8 mouse cellular contexts compared by ENCODE assay signal in the genomic region with DNA sequence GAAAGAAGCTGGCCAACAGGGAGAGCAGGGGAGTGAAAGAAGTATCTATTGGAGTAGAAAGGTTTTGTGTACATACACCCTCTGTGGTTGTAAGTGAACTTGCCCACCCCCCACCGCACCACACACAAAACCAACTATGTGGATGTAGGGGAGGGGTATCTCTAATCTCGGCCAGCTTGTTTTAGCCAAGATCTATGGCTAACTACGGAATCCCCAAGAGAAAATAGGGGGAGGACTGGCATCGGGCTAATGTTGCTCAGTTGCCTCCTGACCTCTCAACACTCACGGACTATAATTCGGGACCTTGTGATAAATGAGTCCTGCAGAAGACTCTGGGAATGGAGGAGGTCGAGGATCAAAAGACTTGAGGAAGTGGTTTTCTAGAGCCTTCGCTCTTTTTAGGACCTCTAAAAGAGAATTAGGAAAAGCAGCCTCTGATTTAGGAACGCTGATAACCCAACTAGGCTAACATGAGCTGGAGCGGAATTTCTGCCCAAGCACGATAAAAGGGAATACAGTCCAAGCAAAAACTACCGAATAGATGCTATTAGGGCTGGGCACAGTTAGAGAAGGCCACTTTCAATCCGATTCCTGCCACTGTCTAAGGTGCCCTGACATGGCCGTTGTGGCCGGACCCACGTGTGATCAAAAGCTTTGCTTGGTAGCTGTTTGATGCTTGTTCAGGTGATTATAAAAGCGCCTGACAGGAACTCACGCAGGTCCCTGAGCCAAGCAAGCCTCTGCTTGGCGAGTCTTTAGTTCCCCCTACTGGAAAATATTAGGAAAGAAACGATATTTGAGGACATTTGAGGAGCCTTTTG. TPM values are rescaled to one million over a fixed set of nuclear protein-coding genes. Genes with fewer than 3 reads are reported as not detected.
DNase-seq lines count a peak whose midpoint lies in the region; ATAC-seq and TF ChIP-seq lines count a peak whose summit lies in the region.

No protein-coding gene starts in this region.

- H3K4me1 ChIP-seq in intestine, embryonic 14.5 days (replicated peaks; ENCODE audit: control insufficient read depth, insufficient read depth, low read length), result peaks cover 4% of the 10 kb centered on the region

- H3K4me2 ChIP-seq in intestine, embryonic 14.5 days (ENCODE audit: low read length), result peak overlapping the region; percentile 94

- no peaks in the 10 kb centered on the region for H3K27me3 ChIP-seq in intestine, embryonic 14.5 days (replicated peaks; ENCODE audit: control insufficient read depth, insufficient read depth, low read length)

- H3K4me3 ChIP-seq in intestine, embryonic 14.5 days (ENCODE audit: low read depth, low read length), result peak overlapping the region; percentile 72
- H3K4me3 ChIP-seq in left cerebral cortex, adult 2 months, result peak overlapping the region; percentile 50

- H3K27ac ChIP-seq in intestine, embryonic 14.5 days (ENCODE audit: low read depth), result no peak overlapping the region
- H3K27ac ChIP-seq in left cerebral cortex, adult 2 months, result peak overlapping the region; percentile 80

- H3K9ac ChIP-seq in intestine, embryonic 14.5 days (ENCODE audit: low read length), result no peak overlapping the region

- WGBS in intestine, embryonic 14.5 days, result under 1% methylated on average over 20 of the region's 20 CpGs

- peak; percentile 6 for DNase-seq in NIH3T3 (ENCODE audit: low read depth)
- peak; percentile 69 to 79 for DNase-seq in cerebellum, postnatal 25 days
- DNase-seq in frontal cortex, postnatal 25 days (ENCODE audit: low spot score in 2 of 2), result peak; percentile 27 to 41
- DNase-seq in intestine, embryonic 14.5 days (ENCODE audit: low spot score), result peak; percentile 86
- peak; percentile 55 to 62 for DNase-seq in left cerebral cortex, adult 2 months (ENCODE audit: extremely low spot score in 1 of 2, low spot score in 2 of 2)
- DNase-seq in mesoderm, embryonic 11.5 days (ENCODE audit: low read depth, low spot score), result peak; percentile 74
- peak; percentile 40 to 44 for DNase-seq in right cerebral cortex, postnatal 36 days (ENCODE audit: low spot score in 2 of 2)

- ATAC-seq in intestine, embryonic 14.5 days (replicated peaks; ENCODE audit: low FRiP score, low TSS enrichment, low read depth), result peak; percentile 28; the same call in 1 of the 2 replicates
- ATAC-seq in activated CD4-positive, CD25-positive, alpha-beta regulatory T cell, adult 4 months, result no peak

- peak; percentile 72 for TF ChIP-seq CTCF in left cerebral cortex, adult 2 months (IDR thresholded peaks at IDR 0.05)

- H3K36me3 ChIP-seq in intestine, embryonic 14.5 days (ENCODE audit: control insufficient read depth, insufficient read depth, low read length), result no peaks in the 10 kb centered on the region

- intact Hi-C loops in left cerebral cortex, adult 2 months (cut with DNase I), result loop anchor here (1.0 to 10.0 kb wide), 6 partner anchors 180 to 1417 kb away; no protein-coding TSS in a partner anchor

- H3K9me3 ChIP-seq in intestine, embryonic 14.5 days (ENCODE audit: control insufficient read depth, low read length), result no peaks in the 10 kb centered on the region

RNA-seq across cellular contexts. Expression of a gene that starts 1.1 kb away (rescaled TPM):
- 35.7 and 41.7 TPM in 2 replicates for polyA plus RNA-seq in intestine, embryonic 14.5 days (2014; fragmentation: Nextera tagmentation; extraction: Ambion mirVana)
- total RNA-seq in left cerebral cortex, adult 2 months (2021), result 100 to 1,000 TPM; 138 to 146 TPM
- polyA plus RNA-seq in activated CD4-positive, CD25-positive, alpha-beta regulatory T cell, adult 4 months (2017; shearing (Covaris generic)), result under 1 TPM; 0.15 to 0.86 TPM

Comparison
In these comparisons a context has a peak if more than half of its experiments do, and no peak if none do; other contexts are left out.
1. DNase-seq: peak in every context shown above with its lines; median percentile 86 in intestine, embryonic 14.5 days; 74 in cerebellum, postnatal 25 days; 74 in mesoderm, embryonic 11.5 days; 58 in left cerebral cortex, adult 2 months; 42 in right cerebral cortex, postnatal 36 days; 34 in frontal cortex, postnatal 25 days; 6 in NIH3T3.
2. RNA of a gene that starts 1.1 kb away (polyA plus RNA-seq): 35.7 to 41.7 TPM in intestine, embryonic 14.5 days; 0.15 to 0.86 TPM in activated CD4-positive, CD25-positive, alpha-beta regulatory T cell, adult 4 months; every median in the first group is over 10 times any median in the second.